In the genomic region with DNA sequence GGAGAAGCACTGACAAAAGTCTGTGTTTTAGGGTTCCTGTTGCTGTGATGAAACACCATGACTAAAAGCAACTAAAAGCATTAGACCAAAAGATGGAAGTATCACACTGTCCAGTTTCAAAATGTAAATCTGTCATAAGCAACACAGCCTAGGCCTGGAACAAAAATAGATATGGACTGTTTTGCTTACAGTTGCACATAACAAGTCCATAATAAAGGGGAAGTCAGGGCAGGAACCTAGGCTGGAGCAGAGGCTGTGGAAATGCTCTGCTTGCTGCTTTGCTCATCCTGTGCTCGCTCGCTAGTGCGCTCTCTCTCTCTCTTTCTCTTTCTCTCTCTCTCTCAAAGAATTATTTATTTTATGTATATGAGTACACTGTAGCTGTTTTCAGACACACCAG, we compare ENCODE assay signal across 18 mouse cellular contexts. TPM values are rescaled to one million over a fixed set of nuclear protein-coding genes. Genes with fewer than 3 reads are reported as not detected.
DNase-seq lines count a peak whose midpoint lies in the region.
"Had no signal": no experiment of that assay in that cellular context is flagged by ENCODE, and none has a peak within 500 bp of the region (broad histone marks: within the 10 kb centered on the region; RNA-seq: fewer than 3 reads in every experiment).

No protein-coding gene starts in this region.

- DNase-seq in heart, adult 11 months: peak; percentile 90
- no peak for DNase-seq in heart, postnatal 25 days (ENCODE audit: low spot score)
- DNase-seq in lung, postnatal 25 days (ENCODE audit: low spot score): peak; percentile 42
- DNase-seq in lung, postnatal 10 days: no peak
- no peak for DNase-seq in thymus, postnatal 25 days
- DNase-seq in yolk sac, embryonic 10.5 days (ENCODE audit: low spot score): no peak
- DNase-seq in adrenal gland, adult (ENCODE audit: inconsistent age in 2 of 2, low spot score in 1 of 2): no peak
- DNase-seq: adrenal gland, postnatal 36 days; cerebellum, adult 11 months; kidney, adult 11 months; kidney, postnatal 14 days had no signal

- WGBS in macrophage (ENCODE audit: missing documents): no CpG with 5 or more reads among the region's 3 CpGs

- peaks cover 96% of the 10 kb centered on the region for H3K79me2 ChIP-seq in macrophage (ENCODE audit: inconsistent target)

- H3K27ac ChIP-seq in macrophage: peak overlapping the region; percentile 77
- H3K27ac ChIP-seq: embryonic facial prominence, embryonic 13.5 days; forebrain, embryonic 10.5 days; hindbrain, embryonic 12.5 days; lung, embryonic 15.5 days had no signal

- H3K36me3 ChIP-seq in macrophage (ENCODE audit: inconsistent target): peaks cover 4% of the 10 kb centered on the region; the same call in 1 of the 2 replicates
- H3K36me3 ChIP-seq: lung, embryonic 15.5 days had no signal

- peak overlapping the region; percentile 25; the same call in 1 of the 2 replicates for H3K4me3 ChIP-seq in macrophage (ENCODE audit: inconsistent target)
- H3K4me3 ChIP-seq: embryonic facial prominence, embryonic 13.5 days; forebrain, embryonic 10.5 days; hindbrain, embryonic 12.5 days; lung, embryonic 15.5 days had no signal

- intact Hi-C loops in heart, postnatal 25 days (cut with DNase I): no loop called here

RNA-seq across cellular contexts. Expression of a gene that starts 6.2 kb away (rescaled TPM):
- 100 to 1,000 TPM; 332 to 350 TPM for total RNA-seq in heart, postnatal 25 days (2021)
- 100 to 1,000 TPM in 4 of 26 experiments, 10 to 100 TPM in 22; 42.5 to 160 (median 85.9) TPM for total RNA-seq in macrophage (2018; cell fraction: chromatin; rRNA removed)
- 100 to 1,000 TPM; 277 to 410 (median 349) TPM for total RNA-seq in macrophage (2018; cell fraction: cytosol; rRNA removed)
- 100 to 1,000 TPM; 162 to 341 (median 212) TPM for total RNA-seq in macrophage (2018; cell fraction: nucleus; rRNA removed)
- polyA plus RNA-seq in macrophage (2018): 297 to 494 TPM (median 475 TPM) in 3 replicates

RNA-seq across cellular contexts. Expression of a gene that starts 20.1 kb away (rescaled TPM):
- total RNA-seq in heart, postnatal 25 days (2021): not detected
- total RNA-seq in macrophage (2018; cell fraction: chromatin; rRNA removed): not detected
- not detected for total RNA-seq in macrophage (2018; cell fraction: cytosol; rRNA removed)
- total RNA-seq in macrophage (2018; cell fraction: nucleus; rRNA removed): not detected
- polyA plus RNA-seq in macrophage (2018): not detected in 3 replicates
- total RNA-seq: adrenal gland, postnatal 36 days; heart, adult 8-10 months; layer of hippocampus, postnatal 14 days had no signal

RNA-seq across cellular contexts. Expression of a gene that starts 46.0 kb away (rescaled TPM):
- total RNA-seq in heart, postnatal 25 days (2021): 10 to 100 TPM; 12.6 to 12.9 TPM
- 10 to 100 TPM in 1 of 26 experiments, 1 to 10 TPM in 24, under 1 TPM in 1; 0.92 to 11.0 (median 6.7) TPM for total RNA-seq in macrophage (2018; cell fraction: chromatin; rRNA removed)
- total RNA-seq in macrophage (2018; cell fraction: cytosol; rRNA removed): 1 to 10 TPM in 22 of 26 experiments, under 1 TPM in 4; 0.89 to 2.2 (median 1.3) TPM
- total RNA-seq in macrophage (2018; cell fraction: nucleus; rRNA removed): 1 to 10 TPM in 23 of 26 experiments, under 1 TPM in 3; 0.82 to 7.4 (median 2.6) TPM
- polyA plus RNA-seq in macrophage (2018): 0.49 to 1.4 TPM (median 1.3 TPM) in 3 replicates

Comparison
In these comparisons a context has a peak if more than half of its experiments do, and no peak if none do; other contexts are left out.
1. DNase-seq: peak in heart, adult 11 months (single experiment) and lung, postnatal 25 days (single experiment); none in heart, postnatal 25 days (single experiment), lung, postnatal 10 days (single experiment), thymus, postnatal 25 days (single experiment), yolk sac, embryonic 10.5 days (single experiment) and adrenal gland, adult (0 of 2).